Mouse (Mus musculus) ES-E14 (cell line): Measurements from ENCODE around the gene Rp9.

ENCODE experiments used
- CHD2 ChIP-seq: IDR thresholded peaks from 2 replicates; pipeline ENCODE4 v1.6.1; 2014; ENCODE audit warnings: mild to moderate bottlenecking, low read depth, low read length, inconsistent platforms
- HCFC1 ChIP-seq: IDR thresholded peaks from 2 replicates; pipeline ENCODE4 v1.6.1; 2012; ENCODE audit warnings: low read length, inconsistent platforms, borderline replicate concordance; ENCODE audit not compliant: insufficient read depth
- MAFK ChIP-seq: IDR thresholded peaks from 2 replicates; pipeline ENCODE4 v1.6.1; 2014; ENCODE audit warnings: mild to moderate bottlenecking, low read depth, low read length, inconsistent platforms; ENCODE audit not compliant: insufficient read depth
- ZC3H11A ChIP-seq: IDR thresholded peaks from 2 replicates; pipeline ENCODE4 v1.6.1; 2012; ENCODE audit warnings: low read depth, mild to moderate bottlenecking, inconsistent platforms, low read length, borderline replicate concordance
- ZNF384 ChIP-seq: IDR thresholded peaks from 2 replicates; pipeline ENCODE4 v1.6.1; 2012; ENCODE audit warnings: low read depth, low read length, inconsistent platforms

DNA sequence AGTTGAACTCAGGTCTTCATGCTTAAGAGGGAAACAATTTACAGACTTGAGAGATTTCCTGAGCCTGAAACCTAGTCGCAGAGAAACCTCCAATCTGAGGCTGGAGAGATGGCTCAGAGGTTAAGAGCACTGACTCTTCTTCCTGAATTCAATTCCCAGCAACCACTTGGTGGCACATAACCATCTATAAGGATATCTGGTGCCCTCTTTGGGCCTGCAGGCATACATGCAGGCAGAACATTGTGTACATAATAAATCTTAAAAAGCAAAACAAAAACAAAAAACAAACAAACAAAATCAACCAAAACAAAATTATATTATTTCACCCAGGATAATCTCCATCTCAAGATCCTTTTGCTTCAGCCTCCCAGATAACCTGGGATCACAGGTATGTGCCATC lies 30.7 kb downstream of the Rp9 start:
- TF ChIP-seq ZNF384 (no peak), MAFK (no peak), HCFC1 (no peak), ZC3H11A (no peak), CHD2 (no peak)
